Mouse (Mus musculus): ENCODE measurements around the gene Nol9. TPM values are rescaled to one million over a fixed set of nuclear protein-coding genes. Genes with fewer than 3 reads are reported as not detected.
A peak's percentile ranks its signal among the peaks of the same experiment; 100 is the strongest.

Nol9 gene
- total and polyA plus RNA-seq, 2 experiments from 2014 or later: 20.1 to 31.8 TPM

DNA sequence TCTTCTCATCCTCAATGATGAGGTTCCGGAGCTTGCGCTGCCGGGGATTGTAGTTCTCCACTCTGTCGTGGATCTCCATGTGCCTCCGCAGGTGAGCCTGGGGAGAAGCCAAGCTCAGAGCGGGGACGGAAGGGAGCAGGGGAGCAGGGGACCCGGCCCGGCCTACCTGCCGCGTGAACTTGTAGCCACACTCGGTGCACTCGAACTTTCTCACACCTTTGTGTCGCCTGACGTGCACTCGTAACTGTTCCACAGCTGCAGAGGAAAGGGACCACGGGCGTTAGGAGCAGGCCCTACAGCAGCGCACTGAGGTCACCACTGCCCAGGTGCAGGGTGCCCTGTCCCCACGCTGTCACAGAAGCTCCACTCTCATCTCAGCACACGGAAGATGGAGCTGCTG lies 19.1 kb upstream of the Nol9 start:
- 94% methylated on average over 21 of the region's 21 CpGs for WGBS
- peaks cover 69% of the 10 kb centered on the region for H3K36me3 ChIP-seq (ENCODE audit: insufficient read depth)

DNA sequence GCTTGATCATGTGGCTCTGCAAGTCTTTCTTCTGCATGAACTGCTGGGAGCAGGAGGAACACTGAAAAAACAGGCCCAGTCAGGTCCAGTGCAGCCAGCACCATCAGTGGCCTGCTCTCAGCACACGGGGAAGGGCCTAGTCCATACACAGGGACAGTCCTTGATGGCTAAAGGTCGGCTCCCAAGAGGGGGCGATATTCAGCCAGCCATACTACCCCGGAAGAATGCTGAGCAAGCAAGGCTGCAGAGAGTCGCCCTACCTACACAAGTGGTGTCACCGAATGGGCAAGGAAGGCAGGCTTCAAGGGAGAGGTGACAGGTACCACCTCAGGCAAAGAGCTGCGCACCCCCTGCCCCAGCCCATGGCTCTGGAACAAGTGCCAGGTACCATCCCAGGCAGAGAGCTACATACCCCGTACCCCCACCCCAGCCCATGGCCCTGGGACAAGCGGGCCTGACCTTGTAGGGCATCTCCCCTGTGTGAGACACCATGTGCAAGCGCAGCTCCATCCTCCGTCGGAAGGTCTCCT lies 17.5 kb upstream of the Nol9 start:
- peaks cover 59% of the 10 kb centered on the region for H3K36me3 ChIP-seq (ENCODE audit: insufficient read depth)
- H3K4me2 ChIP-seq (ENCODE audit: low read depth): no peak overlapping the region
- ATAC-seq (no peak), DNase-seq (no peak)
- no peak overlapping the region for H3K27ac ChIP-seq (ENCODE audit: low read depth, low read length)
- TF ChIP-seq CTCF (IDR thresholded peaks at IDR 0.05; ENCODE audit: low read depth): no peak
- no peak overlapping the region for H3K9ac ChIP-seq
- 79% methylated on average over 12 of the region's 12 CpGs for WGBS
- H3K9me3 ChIP-seq (ENCODE audit: low read length): no peaks in the 10 kb centered on the region
- no peak overlapping the region for H3K4me3 ChIP-seq (ENCODE audit: low read depth, low read length)
- no peaks in the 10 kb centered on the region for H3K27me3 ChIP-seq (ENCODE audit: insufficient read depth, low read length)
- H3K4me1 ChIP-seq (ENCODE audit: insufficient read depth): peaks cover 11% of the 10 kb centered on the region

More for the DNA sequence above, 19.1 kb upstream of the Nol9 start:
- H3K4me1 ChIP-seq (ENCODE audit: insufficient read depth): no peaks in the 10 kb centered on the region
- H3K9me3 ChIP-seq (ENCODE audit: low read length): no peaks in the 10 kb centered on the region
- H3K9ac ChIP-seq: no peak overlapping the region
- ATAC-seq (no peak), DNase-seq (no peak)
- no peak overlapping the region for H3K27ac ChIP-seq (ENCODE audit: low read depth, low read length)
- no peak overlapping the region for H3K4me2 ChIP-seq (ENCODE audit: low read depth)
- H3K27me3 ChIP-seq (ENCODE audit: insufficient read depth, low read length): no peaks in the 10 kb centered on the region
- H3K4me3 ChIP-seq (ENCODE audit: low read depth, low read length): no peak overlapping the region
- TF ChIP-seq CTCF (IDR thresholded peaks at IDR 0.05; ENCODE audit: low read depth): no peak

DNA sequence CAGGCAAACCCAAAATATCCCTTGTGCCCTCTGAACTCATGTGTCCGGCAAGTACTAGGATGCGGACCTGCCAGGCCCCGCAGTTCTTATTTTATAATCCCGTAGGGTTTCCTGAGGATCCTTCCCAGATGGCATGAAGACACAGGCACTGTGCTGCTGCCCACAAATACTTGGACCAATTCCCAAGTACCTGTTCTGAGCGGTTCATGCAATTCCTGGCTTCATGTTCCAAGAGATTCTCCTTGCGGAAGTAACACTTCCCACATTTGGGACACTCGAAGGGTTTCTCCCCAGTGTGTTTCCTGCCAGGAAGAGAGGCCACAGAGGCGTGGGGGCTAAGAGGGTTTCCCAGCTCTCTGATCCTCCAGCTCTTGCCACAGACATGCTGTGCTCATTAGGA lies 16.6 kb upstream of the Nol9 start:
- no peak for DNase-seq
- H3K4me2 ChIP-seq (ENCODE audit: low read depth): no peak overlapping the region
- no peak for TF ChIP-seq CTCF (IDR thresholded peaks at IDR 0.05; ENCODE audit: low read depth)
- peaks cover 14% of the 10 kb centered on the region for H3K4me1 ChIP-seq (ENCODE audit: insufficient read depth)
- WGBS: 89% methylated on average over 8 of the region's 8 CpGs
- no peaks in the 10 kb centered on the region for H3K9me3 ChIP-seq (ENCODE audit: low read length)
- no peak for ATAC-seq
- no peak overlapping the region for H3K27ac ChIP-seq (ENCODE audit: low read depth, low read length)
- peaks cover 56% of the 10 kb centered on the region for H3K36me3 ChIP-seq (ENCODE audit: insufficient read depth)
- H3K27me3 ChIP-seq (ENCODE audit: insufficient read depth, low read length): no peaks in the 10 kb centered on the region
- H3K4me3 ChIP-seq (ENCODE audit: low read depth, low read length): no peak overlapping the region
- no peak overlapping the region for H3K9ac ChIP-seq

DNA sequence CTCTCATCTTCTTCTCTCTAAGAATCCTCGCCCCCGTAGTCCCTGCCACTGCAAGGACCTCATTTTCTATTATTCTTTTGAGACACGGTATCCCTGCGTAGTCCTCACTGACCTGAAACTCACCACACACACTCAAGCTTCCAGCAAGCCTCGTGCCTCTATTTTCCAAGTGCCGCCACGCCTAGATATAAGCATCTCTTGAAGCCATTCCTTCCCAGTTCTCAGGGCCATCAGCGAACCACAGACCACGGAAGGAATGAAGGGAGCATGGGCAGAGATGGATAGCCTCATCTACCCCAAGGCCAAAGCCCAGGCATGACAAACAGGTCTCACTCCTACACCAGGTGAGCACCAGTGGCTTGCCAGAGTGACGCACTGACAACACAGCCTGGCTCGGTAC lies 14.6 kb upstream of the Nol9 start:
- Histone ChIP-seq H3K36me3 (ENCODE audit: insufficient read depth) (peaks cover 44% of the 10 kb centered on the region), H3K27ac (ENCODE audit: low read depth, low read length) (no peak overlapping the region), H3K4me1 (ENCODE audit: insufficient read depth) (peaks cover 26% of the 10 kb centered on the region), H3K4me2 (ENCODE audit: low read depth) (no peak overlapping the region), H3K4me3 (ENCODE audit: low read depth, low read length) (no peak overlapping the region), H3K9ac (no peak overlapping the region; the same call in 1 of the 2 replicates), H3K27me3 (ENCODE audit: insufficient read depth, low read length) (no peaks in the 10 kb centered on the region), H3K9me3 (ENCODE audit: low read length) (no peaks in the 10 kb centered on the region)
- WGBS: 93% methylated on average over 11 of the region's 11 CpGs
- no peak for TF ChIP-seq CTCF (IDR thresholded peaks at IDR 0.05; ENCODE audit: low read depth)
- DNase-seq (no peak), ATAC-seq (no peak)

DNA sequence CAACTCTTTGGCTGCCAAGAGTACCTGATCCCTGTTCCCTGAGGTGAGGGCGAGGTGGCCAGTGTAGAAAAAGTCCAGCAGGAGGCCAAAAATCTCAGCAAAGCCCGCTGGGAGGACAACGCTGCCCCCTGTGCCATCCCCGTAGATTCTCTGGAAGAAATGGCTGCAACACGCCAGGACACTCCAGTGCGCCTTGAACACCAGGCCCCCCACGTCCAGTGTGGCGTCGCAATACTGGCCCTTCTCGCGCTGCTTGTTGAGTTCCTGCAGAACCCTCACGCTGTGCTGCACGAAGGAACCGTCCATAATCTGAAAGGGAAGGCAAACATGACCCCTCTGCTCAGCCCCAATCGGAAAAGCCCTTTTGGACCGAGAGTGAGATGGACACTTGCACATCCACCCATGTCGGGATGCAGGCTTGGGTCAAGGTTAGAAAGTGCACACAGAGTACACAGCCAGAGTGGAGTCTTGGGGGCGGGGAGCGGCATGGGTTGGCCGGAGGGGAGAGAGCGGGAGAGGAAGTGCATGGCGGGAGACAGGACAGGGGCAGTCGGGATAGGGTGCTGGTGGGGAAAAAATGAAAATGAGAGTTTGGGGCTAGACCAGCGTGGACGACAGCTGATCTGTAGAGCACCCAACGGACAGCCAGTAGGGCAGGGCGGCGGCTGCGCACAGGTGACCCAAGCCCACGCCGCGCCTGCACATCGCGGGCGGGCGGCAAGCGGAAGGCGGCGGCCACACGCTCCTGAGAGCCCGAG lies 12.2 kb upstream of the Nol9 start:
- Histone ChIP-seq H3K9me3 (ENCODE audit: low read length) (no peaks in the 10 kb centered on the region), H3K27me3 (ENCODE audit: insufficient read depth, low read length) (no peaks in the 10 kb centered on the region), H3K36me3 (ENCODE audit: insufficient read depth) (peaks cover 20% of the 10 kb centered on the region), H3K4me1 (ENCODE audit: insufficient read depth) (peaks cover 34% of the 10 kb centered on the region), H3K27ac (ENCODE audit: low read depth, low read length) (peak overlapping the region; percentile 62; the same call in 1 of the 2 replicates), H3K4me2 (ENCODE audit: low read depth) (peak overlapping the region; percentile 97), H3K9ac (peak overlapping the region; percentile 66), H3K4me3 (ENCODE audit: low read depth, low read length) (peak overlapping the region; percentile 61)
- WGBS: 2% methylated on average over 41 of the region's 41 CpGs
- TF ChIP-seq CTCF (IDR thresholded peaks at IDR 0.05; ENCODE audit: low read depth): peak; percentile 7; the same call in 1 of the 2 replicates
- no peak for DNase-seq
- ATAC-seq: peak; percentile 48

DNA sequence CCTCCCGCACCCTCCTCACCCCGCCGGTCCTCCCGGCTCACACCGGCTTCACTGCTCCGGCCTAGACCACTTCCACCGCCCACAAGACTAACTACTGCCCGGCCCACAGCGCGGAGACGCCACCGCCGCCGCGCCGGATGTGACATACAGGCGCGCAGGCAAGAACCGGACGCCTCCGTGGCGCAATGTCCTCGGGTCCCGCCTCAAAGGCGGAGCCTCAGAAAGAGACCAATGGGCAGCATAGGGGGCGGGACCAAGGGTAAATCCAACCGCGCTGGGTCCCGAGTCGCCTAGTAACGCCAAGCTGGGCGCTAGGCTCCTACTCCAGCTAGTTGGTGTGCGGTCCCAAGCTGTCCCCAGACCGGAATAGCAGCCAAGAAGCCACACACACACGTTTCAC lies 11.6 kb upstream of the Nol9 start, which contains the start of gene Zbtb48:
Gene Zbtb48 (minus strand): TSS at position 148 of the 400 bp plus-strand sequence.
- TF ChIP-seq CTCF (IDR thresholded peaks at IDR 0.05; ENCODE audit: low read depth): no peak
- H3K4me1 ChIP-seq (ENCODE audit: insufficient read depth): peaks cover 34% of the 10 kb centered on the region
- H3K9ac ChIP-seq: peak within 1 kb of the TSS; percentile 66
- H3K36me3 ChIP-seq (ENCODE audit: insufficient read depth): peaks cover 14% of the 10 kb centered on the region
- DNase-seq (peak; percentile 97), ATAC-seq (peak; percentile 99)
- H3K27ac ChIP-seq (ENCODE audit: low read depth, low read length): peak within 1 kb of the TSS; percentile 68
- H3K9me3 ChIP-seq (ENCODE audit: low read length): no peaks in the 10 kb centered on the region
- peak within 1 kb of the TSS; percentile 97 for H3K4me2 ChIP-seq (ENCODE audit: low read depth)
- H3K27me3 ChIP-seq (ENCODE audit: insufficient read depth, low read length): no peaks in the 10 kb centered on the region
- H3K4me3 ChIP-seq (ENCODE audit: low read depth, low read length): peak within 1 kb of the TSS; percentile 61
- WGBS: under 1% methylated on average over 35 of the region's 35 CpGs

DNA sequence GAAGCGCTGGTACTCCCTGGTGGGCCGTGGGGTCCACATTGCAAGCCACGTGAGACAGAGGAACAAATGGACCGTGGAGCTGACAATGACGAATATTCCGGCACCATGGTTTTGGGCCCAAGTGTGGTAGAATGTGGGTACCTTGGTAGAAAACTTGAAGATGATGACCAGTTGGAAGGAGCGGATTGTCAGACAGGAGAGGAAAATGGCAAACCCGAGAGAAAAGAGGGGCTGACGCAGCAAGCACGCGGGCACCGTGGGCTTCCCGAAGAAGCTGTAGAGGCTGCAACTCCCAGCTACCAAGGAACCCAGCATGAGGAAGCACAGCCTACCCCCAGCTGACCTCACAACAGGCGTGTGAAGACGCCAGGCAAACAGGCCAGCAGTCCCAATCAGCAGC lies 10.7 kb upstream of the Nol9 start:
- Histone ChIP-seq H3K4me2 (ENCODE audit: low read depth) (peak overlapping the region; percentile 97), H3K4me1 (ENCODE audit: insufficient read depth) (peaks cover 34% of the 10 kb centered on the region), H3K27ac (ENCODE audit: low read depth, low read length) (no peak overlapping the region), H3K9ac (peak overlapping the region; percentile 66; the same call in 1 of the 2 replicates), H3K4me3 (ENCODE audit: low read depth, low read length) (peak overlapping the region; percentile 61), H3K9me3 (ENCODE audit: low read length) (no peaks in the 10 kb centered on the region), H3K36me3 (ENCODE audit: insufficient read depth) (peaks cover 6% of the 10 kb centered on the region; the same call in 1 of the 2 replicates), H3K27me3 (ENCODE audit: insufficient read depth, low read length) (no peaks in the 10 kb centered on the region)
- 0 out of 2 replicates have a peak, but pooled peaks have one; percentile 2 for TF ChIP-seq CTCF (IDR thresholded peaks at IDR 0.05; ENCODE audit: low read depth)
- ATAC-seq: no peak
- WGBS: 72% methylated on average over 15 of the region's 15 CpGs
- DNase-seq: no peak
